Mouse (Mus musculus) spleen, adult 2 months (tissue): Measurements from ENCODE around the gene Smr3a.

Experiments
- CTCF ChIP-seq: fragments of 200-500 bp; IDR thresholded peaks from 2 replicates; pipeline ENCODE4 v1.5.1; 2011; ENCODE audit warnings: mild to moderate bottlenecking, inconsistent platforms; ENCODE audit not compliant: insufficient read depth, insufficient read length, insufficient replicate concordance; ENCODE audit errors: extremely low read depth
- POLR2A ChIP-seq: fragments of 200-500 bp; IDR thresholded peaks from 2 replicates; pipeline ENCODE4 v1.6.1; 2011; ENCODE audit warnings: low read depth, low read length, inconsistent platforms

- TF ChIP-seq CTCF (no peak), POLR2A (no peak)
These were observed 2.9 kb downstream of the Smr3a start for GRCm38 (mm10) chr5:88005241-88005640.
